Mouse (Mus musculus) bone marrow, adult 2 months (tissue): ENCODE data around the gene Ehd2.

Experiments used
- CTCF ChIP-seq: fragments of 200-500 bp; IDR thresholded peaks from 2 replicates; pipeline ENCODE4 v1.5.1; 2011; ENCODE audit warnings: low read length, control low read depth; ENCODE audit not compliant: control insufficient read depth, insufficient read depth
- POLR2A ChIP-seq: fragments of 200-500 bp; IDR thresholded peaks from 2 replicates; pipeline ENCODE4 v1.6.1; 2011; ENCODE audit warnings: low read depth, mild to moderate bottlenecking, control low read depth, low read length, borderline replicate concordance; ENCODE audit not compliant: control insufficient read depth

DNA sequence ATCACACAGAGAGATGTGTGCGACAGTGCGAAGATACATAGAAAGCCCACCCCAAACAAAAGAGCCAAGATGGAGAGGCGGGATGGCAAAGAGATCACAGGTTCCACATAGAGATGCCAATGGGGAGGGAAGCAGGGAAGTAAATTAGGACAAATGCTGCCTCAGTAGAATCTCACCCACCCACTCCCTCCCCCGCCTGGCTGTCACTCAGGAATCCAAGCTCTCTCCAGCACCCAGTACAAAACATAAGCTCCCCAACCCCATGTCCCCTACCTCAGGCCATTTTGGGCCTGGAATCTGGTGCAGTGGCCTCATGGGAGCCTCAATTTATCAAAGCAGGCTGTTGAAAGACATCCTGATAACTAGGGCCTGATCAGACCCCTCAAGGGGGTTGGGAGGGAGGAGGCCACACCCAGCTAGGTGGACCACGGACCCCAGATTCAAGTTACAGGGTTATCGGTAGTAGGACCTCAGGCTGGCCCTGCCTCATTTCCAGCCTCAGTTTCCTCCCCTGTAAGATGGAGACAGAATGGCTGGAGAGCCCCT, 46.6 kb downstream of the Ehd2 start:
- TF ChIP-seq POLR2A (no peak), CTCF (no peak)
